Mouse (Mus musculus) ES-Bruce4 (cell line): ENCODE results near the gene Taok3. TPM values are rescaled to one million over a fixed set of nuclear protein-coding genes. Genes with fewer than 3 reads are reported as not detected.

Experiments
- H3K27ac ChIP-seq: 2 replicates; pipeline ENCODE4 v1.5.1; 2012; ENCODE audit warnings: low read length, inconsistent platforms; ENCODE audit not compliant: insufficient read depth
- H3K27me3 ChIP-seq: 2 replicates; pipeline ENCODE4 v1.6.1; 2012; ENCODE audit warnings: mild to moderate bottlenecking, low read length, inconsistent platforms; ENCODE audit not compliant: control insufficient read depth, poor library complexity, insufficient read depth, severe bottlenecking
- H3K36me3 ChIP-seq: 2 replicates; pipeline ENCODE4 v1.6.1; 2012; ENCODE audit warnings: inconsistent platforms, mild to moderate bottlenecking, low read length, moderate library complexity; ENCODE audit not compliant: control insufficient read depth, poor library complexity, insufficient read depth, severe bottlenecking
- H3K4me1 ChIP-seq: one replicate; pipeline ENCODE4 v1.8.1; 2011; ENCODE audit warnings: low read length; ENCODE audit not compliant: control insufficient read depth, insufficient read depth
- H3K4me3 ChIP-seq: 2 replicates; pipeline ENCODE4 v1.5.1; 2011; ENCODE audit warnings: low read depth, mild to moderate bottlenecking, low read length
- H3K9ac ChIP-seq: 2 replicates; pipeline ENCODE4 v1.6.1; 2012; ENCODE audit warnings: low read depth, mild to moderate bottlenecking, inconsistent platforms; ENCODE audit not compliant: poor library complexity, severe bottlenecking
- H3K9me3 ChIP-seq: replicated peaks from 2 replicates; pipeline ENCODE4 v1.6.1; 2012; ENCODE audit warnings: mild to moderate bottlenecking, low read length, inconsistent platforms; ENCODE audit not compliant: control insufficient read depth, poor library complexity, insufficient read depth, severe bottlenecking
- CTCF ChIP-seq: IDR thresholded peaks from one replicate; pipeline ENCODE4 v1.8.1; 2011; ENCODE audit warnings: low read depth, low read length
- EP300 ChIP-seq: IDR thresholded peaks from 2 replicates; pipeline ENCODE4 v1.6.1; 2011; ENCODE audit warnings: low read depth, low read length; ENCODE audit not compliant: insufficient read depth
- POLR2A ChIP-seq: IDR thresholded peaks from one replicate; pipeline ENCODE4 v1.8.1; 2011; ENCODE audit warnings: low read length; ENCODE audit not compliant: insufficient read depth
- polyA plus RNA-seq: library from polyadenylated mRNA; stranded (reverse); fragments of >200 nt; gene quantifications from 2 replicates; pipeline ENCODE4 v1.2.4, GENCODE M21; 2011; ENCODE audit warnings: low read depth; ENCODE audit not compliant: missing spikeins, insufficient read depth, insufficient read length

Taok3 gene
- polyA plus RNA-seq, 1 experiment: 27.3 TPM

GRCm38 (mm10) chr5:117307699-117308098 is 187.8 kb downstream of the Taok3 start:
- H3K36me3 ChIP-seq: no peaks in the 10 kb centered on the region
- TF ChIP-seq CTCF: peak; percentile 99
- no peak for TF ChIP-seq POLR2A
- no peak for TF ChIP-seq EP300
- H3K9ac ChIP-seq: no peak overlapping the region
- H3K4me3 ChIP-seq: peak overlapping the region; percentile 49
- no peaks in the 10 kb centered on the region for H3K27me3 ChIP-seq
- H3K9me3 ChIP-seq: no peaks in the 10 kb centered on the region
- no peaks in the 10 kb centered on the region for H3K4me1 ChIP-seq
- no peak overlapping the region for H3K27ac ChIP-seq

- Histone ChIP-seq H3K4me3 (peak overlapping the region; percentile 75), H3K36me3 (no peaks in the 10 kb centered on the region), H3K9ac (peak overlapping the region; percentile 42), H3K9me3 (no peaks in the 10 kb centered on the region), H3K4me1 (peaks cover 2% of the 10 kb centered on the region), H3K27ac (peak overlapping the region; percentile 90), H3K27me3 (no peaks in the 10 kb centered on the region)
- peak; percentile 57 for TF ChIP-seq POLR2A
- TF ChIP-seq CTCF: no peak
- TF ChIP-seq EP300: 0 out of 2 replicates have a peak, but pooled peaks have one; percentile 5
Measured at GRCm38 (mm10) chr5:117313420-117313819, 193.5 kb downstream of the Taok3 start.

- TF ChIP-seq CTCF: no peak
- TF ChIP-seq EP300: no peak
- no peak for TF ChIP-seq POLR2A
- H3K4me3 ChIP-seq: peak overlapping the region; percentile 75
- H3K27ac ChIP-seq: peak overlapping the region; percentile 90
- H3K4me1 ChIP-seq: peaks cover 2% of the 10 kb centered on the region
- H3K36me3 ChIP-seq: no peaks in the 10 kb centered on the region
- H3K9me3 ChIP-seq: no peaks in the 10 kb centered on the region
- peak overlapping the region; percentile 42 for H3K9ac ChIP-seq
- no peaks in the 10 kb centered on the region for H3K27me3 ChIP-seq
Measured at GRCm38 (mm10) chr5:117313909-117314308, 194.0 kb downstream of the Taok3 start.

GRCm38 (mm10) chr5:117314587-117315428 is 194.9 kb downstream of the Taok3 start:
- Histone ChIP-seq H3K27me3 (no peaks in the 10 kb centered on the region), H3K9ac (peak overlapping the region; percentile 42), H3K27ac (peak overlapping the region; percentile 90), H3K4me3 (no peak overlapping the region), H3K9me3 (no peaks in the 10 kb centered on the region), H3K36me3 (no peaks in the 10 kb centered on the region), H3K4me1 (peaks cover 2% of the 10 kb centered on the region)
- TF ChIP-seq CTCF (no peak), EP300 (0 out of 2 replicates have a peak, but pooled peaks have one; percentile 35)

- Histone ChIP-seq H3K27ac (no peak within 1 kb of the TSS), H3K36me3 (no peaks in the 10 kb centered on the region), H3K9ac (peak within 1 kb of the TSS; percentile 83), H3K27me3 (no peaks in the 10 kb centered on the region), H3K4me3 (peak within 1 kb of the TSS; percentile 87), H3K9me3 (no peaks in the 10 kb centered on the region), H3K4me1 (peaks cover 9% of the 10 kb centered on the region)
- TF ChIP-seq POLR2A (no peak), CTCF (no peak), EP300 (no peak)
Measured at GRCm38 (mm10) chr5:117318741-117319629, 199.1 kb downstream of the Taok3 start, which contains the start of gene Vsig10. Vsig10 (plus strand) TSS chr5:117319083.
